Mouse (Mus musculus): ENCODE results near the gene Gadd45a.

Gene Gadd45a

GRCm38 (mm10) chr6:67036837-67037628 is at the start of gene Gadd45a:
Gadd45a (minus strand) TSS chr6:67037457.
- DNase-seq (ENCODE audit: low spot score in 2 of 2): peak; percentile 85 to 88

GRCm38 (mm10) chr6:67085850-67086437 is 48.7 kb upstream of the Gadd45a start:
- no peak for DNase-seq (ENCODE audit: low spot score in 2 of 2)

- no peak for DNase-seq (ENCODE audit: low spot score in 2 of 2)
Observed at GRCm38 (mm10) chr6:67084465-67084864, 47.2 kb upstream of the Gadd45a start.

GRCm38 (mm10) chr6:67081141-67081540 is 43.9 kb upstream of the Gadd45a start:
- no peak for DNase-seq (ENCODE audit: low spot score in 2 of 2)

- DNase-seq (ENCODE audit: low spot score in 2 of 2): no peak
Observed at GRCm38 (mm10) chr6:67078076-67078475, 40.8 kb upstream of the Gadd45a start.

GRCm38 (mm10) chr6:67077477-67077876 is 40.2 kb upstream of the Gadd45a start:
- no peak for DNase-seq (ENCODE audit: low spot score in 2 of 2)

- DNase-seq (ENCODE audit: low spot score in 2 of 2): no peak
Observed at GRCm38 (mm10) chr6:67076348-67076747, 39.1 kb upstream of the Gadd45a start.

GRCm38 (mm10) chr6:67074868-67075267 is 37.6 kb upstream of the Gadd45a start:
- DNase-seq (ENCODE audit: low spot score in 2 of 2): no peak

- no peak for DNase-seq (ENCODE audit: low spot score in 2 of 2)
Observed at GRCm38 (mm10) chr6:67073929-67074328, 36.7 kb upstream of the Gadd45a start.

- no peak for DNase-seq (ENCODE audit: low spot score in 2 of 2)
Observed at GRCm38 (mm10) chr6:67073446-67073845, 36.2 kb upstream of the Gadd45a start.

- DNase-seq (ENCODE audit: low spot score in 2 of 2): no peak
Observed at GRCm38 (mm10) chr6:67071615-67072014, 34.4 kb upstream of the Gadd45a start.

- DNase-seq (ENCODE audit: low spot score in 2 of 2): no peak
Observed at GRCm38 (mm10) chr6:67069800-67070315, 32.6 kb upstream of the Gadd45a start.

- no peak for DNase-seq (ENCODE audit: low spot score in 2 of 2)
Observed at GRCm38 (mm10) chr6:67069219-67069762, 32.0 kb upstream of the Gadd45a start.

GRCm38 (mm10) chr6:67060057-67060456 is 22.8 kb upstream of the Gadd45a start:
- no peak for DNase-seq (ENCODE audit: low spot score in 2 of 2)

- no peak for DNase-seq (ENCODE audit: low spot score in 2 of 2)
Observed at GRCm38 (mm10) chr6:67057991-67058696, 20.9 kb upstream of the Gadd45a start.

GRCm38 (mm10) chr6:67057574-67057973 is 20.3 kb upstream of the Gadd45a start:
- no peak for DNase-seq (ENCODE audit: low spot score in 2 of 2)

GRCm38 (mm10) chr6:67056889-67057564 is 19.8 kb upstream of the Gadd45a start:
- no peak for DNase-seq (ENCODE audit: low spot score in 2 of 2)

GRCm38 (mm10) chr6:67056108-67056888 is 19.0 kb upstream of the Gadd45a start:
- DNase-seq (ENCODE audit: low spot score in 2 of 2): no peak

GRCm38 (mm10) chr6:67050063-67050462 is 12.8 kb upstream of the Gadd45a start:
- DNase-seq (ENCODE audit: low spot score in 2 of 2): no peak

- DNase-seq (ENCODE audit: low spot score in 2 of 2): no peak
Observed at GRCm38 (mm10) chr6:67049695-67050038, 12.4 kb upstream of the Gadd45a start.
